Mouse (Mus musculus) left cerebral cortex, adult 9 months (tissue): ENCODE data around the gene Pde1c.

ENCODE experiments used
- DNase-seq, 2 experiments: peaks; one replicate each; pipeline ENCODE4 v3.0.0; 2022; ENCODE audit warnings: low spot score in 2 of 2

The Pde1c gene

GRCm38 (mm10) chr6:56331432-56331831 is 237.5 kb downstream of the Pde1c start:
- no peak for DNase-seq

- DNase-seq = no peak
These were observed 240.8 kb downstream of the Pde1c start for GRCm38 (mm10) chr6:56328103-56328502.

DNA sequence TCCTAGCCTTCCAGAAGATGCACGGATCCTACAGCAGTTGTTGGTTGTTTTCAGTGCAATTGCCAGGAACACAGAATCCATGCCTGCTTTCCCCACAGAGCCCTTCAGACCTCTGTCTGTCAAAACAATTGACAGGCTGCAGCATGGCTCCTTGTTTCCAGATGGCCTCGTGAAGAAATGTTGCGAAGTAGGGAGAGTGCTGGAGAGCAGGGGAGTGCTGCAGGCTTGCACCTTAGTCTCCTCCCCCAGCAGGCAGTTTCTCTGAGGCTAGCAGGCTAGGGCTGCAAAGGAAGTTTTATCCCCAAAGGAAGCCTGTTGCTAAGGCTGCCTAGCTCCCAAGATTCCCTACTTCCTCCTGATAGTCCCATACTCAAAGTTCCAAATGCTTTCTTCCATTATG is 246.1 kb downstream of the Pde1c start:
- no peak for DNase-seq

DNA sequence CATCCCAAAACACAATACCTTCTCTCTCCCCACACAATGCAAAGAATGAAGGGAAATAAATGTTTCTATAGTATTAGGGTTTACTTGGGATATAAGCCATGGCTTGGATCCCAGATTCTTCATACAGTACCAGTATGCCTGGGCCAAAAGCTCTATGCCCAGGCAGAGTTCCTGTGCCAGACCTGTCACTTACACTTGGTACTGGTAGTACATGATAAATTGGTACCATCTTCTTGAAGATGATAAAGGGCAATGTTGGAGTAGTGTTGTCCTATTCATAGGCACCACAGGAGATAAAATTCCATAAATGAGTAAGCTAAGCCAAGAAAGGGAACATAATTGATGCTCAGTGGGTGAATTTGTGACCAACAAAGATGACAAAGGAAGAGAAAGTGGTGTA is 258.6 kb downstream of the Pde1c start:
- DNase-seq = no peak

- DNase-seq = no peak
These were observed 262.8 kb downstream of the Pde1c start for GRCm38 (mm10) chr6:56306066-56306465.

GRCm38 (mm10) chr6:56292176-56292575 is 276.7 kb downstream of the Pde1c start:
- no peak for DNase-seq

DNA sequence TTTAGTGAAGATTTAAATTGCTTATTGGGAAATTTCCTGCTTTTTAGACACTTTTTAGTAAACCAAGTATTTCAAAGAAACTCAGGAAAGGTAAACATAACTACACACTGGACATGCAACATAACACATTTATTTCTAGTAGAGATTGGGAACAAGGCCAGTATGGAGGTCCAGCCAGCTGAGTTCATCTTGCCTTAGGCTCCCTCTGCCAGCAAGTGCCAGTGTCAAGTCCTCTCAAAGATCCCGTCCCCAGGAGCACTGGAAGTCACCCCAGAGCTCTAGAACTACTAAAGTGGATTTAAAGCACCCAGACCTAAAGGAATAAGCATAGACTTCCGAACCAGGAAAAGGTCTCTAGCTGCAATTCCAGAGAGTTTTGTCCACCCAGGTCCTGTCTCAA is 279.6 kb downstream of the Pde1c start:
- no peak for DNase-seq

- no peak for DNase-seq
These were observed 284.1 kb downstream of the Pde1c start for GRCm38 (mm10) chr6:56284821-56285220.

GRCm38 (mm10) chr6:56275461-56275860 is 293.4 kb downstream of the Pde1c start:
- peak in 1 of 2 experiments; percentile 13 for DNase-seq

- DNase-seq = no peak
These were observed 297.2 kb downstream of the Pde1c start for GRCm38 (mm10) chr6:56271741-56272140.

DNA sequence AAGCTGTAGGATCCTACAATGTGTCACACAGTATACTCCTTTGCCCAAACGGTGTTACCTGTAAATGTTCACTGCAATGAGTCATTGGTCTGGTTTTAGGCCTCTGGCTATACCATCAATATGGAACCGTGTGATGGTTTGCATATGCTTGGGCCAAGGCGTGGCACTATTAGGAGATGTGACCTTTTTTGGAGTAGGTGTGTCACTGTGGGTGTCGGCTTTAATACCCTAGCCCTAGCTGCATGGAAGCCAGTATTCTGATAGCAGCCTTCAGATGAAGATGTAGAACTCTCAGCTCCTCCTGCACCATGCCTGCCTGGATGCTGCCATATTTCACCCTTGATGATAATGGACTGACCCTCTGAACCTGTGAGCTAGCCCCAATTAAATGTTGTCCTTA is 304.4 kb downstream of the Pde1c start:
- no peak for DNase-seq

- no peak for DNase-seq
These were observed 308.8 kb downstream of the Pde1c start for GRCm38 (mm10) chr6:56260118-56260517.

DNA sequence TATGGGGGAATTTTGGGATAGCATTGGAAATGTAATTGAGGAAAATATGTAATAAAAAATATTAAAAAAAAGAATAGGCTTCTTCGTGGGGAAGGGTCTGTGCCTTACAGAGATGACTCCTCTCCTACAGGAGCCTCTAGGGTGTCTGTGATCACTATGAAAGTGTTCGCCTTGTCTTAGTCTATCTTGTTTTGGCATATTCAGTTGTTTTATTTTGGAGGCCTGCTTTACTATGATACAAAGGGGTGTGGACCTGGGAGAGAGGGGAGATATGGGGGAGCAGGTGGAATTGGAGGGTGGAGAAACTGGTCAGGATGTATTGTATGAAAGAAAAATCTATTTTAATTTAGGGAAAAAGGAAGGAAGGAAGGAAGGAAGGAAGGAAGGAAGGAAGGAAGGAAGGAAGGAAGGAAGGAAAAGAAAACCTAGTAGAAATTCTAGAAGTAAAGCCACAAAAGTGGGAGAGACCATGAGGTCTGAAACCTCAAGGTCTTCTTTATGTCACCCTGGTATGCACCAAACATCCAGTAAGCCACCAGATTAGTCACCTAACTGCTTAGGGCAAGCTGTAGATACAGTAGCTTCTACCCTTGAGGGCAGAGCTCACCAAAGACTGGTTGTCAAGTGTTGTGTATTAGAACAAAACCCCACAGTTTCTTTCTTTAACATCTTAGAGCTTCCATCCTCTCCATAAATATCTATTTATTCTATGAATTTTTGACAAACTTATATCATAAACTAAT is 311.2 kb downstream of the Pde1c start:
- no peak for DNase-seq

GRCm38 (mm10) chr6:56250091-56250490 is 318.8 kb downstream of the Pde1c start:
- DNase-seq = no peak

- DNase-seq = no peak
These were observed 377.3 kb downstream of the Pde1c start for GRCm38 (mm10) chr6:56191426-56192140.

GRCm38 (mm10) chr6:56176485-56176884 is 392.4 kb downstream of the Pde1c start:
- DNase-seq = no peak

DNA sequence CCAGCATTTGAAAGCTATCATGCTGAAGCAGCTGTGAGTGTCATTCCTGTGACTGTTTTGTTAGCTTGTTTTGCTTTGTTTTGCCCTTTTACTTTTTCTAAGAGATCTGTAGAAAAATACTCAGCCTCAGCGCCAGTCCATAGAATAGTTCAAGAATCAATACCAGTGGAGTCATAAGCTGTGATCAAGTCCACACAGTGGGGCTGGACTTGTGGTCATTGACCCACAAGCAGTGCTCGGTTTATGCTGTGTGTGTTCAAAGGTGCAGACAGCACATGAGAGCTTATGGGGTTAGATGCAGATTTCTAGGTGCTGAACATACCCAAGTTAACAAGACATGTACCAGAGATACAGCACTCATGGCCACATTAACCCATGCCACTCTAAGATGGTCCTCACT is 396.7 kb downstream of the Pde1c start:
- DNase-seq = no peak

DNA sequence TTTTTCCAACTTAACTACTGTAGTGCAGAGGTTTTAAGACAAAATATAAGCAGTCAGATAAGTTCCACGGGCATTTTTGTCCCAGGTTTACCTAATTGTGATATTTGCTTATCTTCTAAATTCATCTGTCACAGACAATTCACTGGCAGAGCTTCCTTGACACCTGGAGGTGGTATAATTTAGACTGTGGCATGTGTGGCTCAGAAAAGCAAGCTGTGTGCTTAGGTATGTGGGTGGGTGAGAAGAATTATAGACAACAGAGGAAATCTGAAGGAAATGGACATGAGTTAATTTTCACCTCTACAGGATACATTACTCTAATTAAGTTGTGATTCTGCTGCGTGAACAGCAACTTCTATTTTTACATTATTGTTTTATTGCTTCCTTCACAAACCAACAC is 400.2 kb downstream of the Pde1c start:
- DNase-seq = peak; percentile 13 to 42

- DNase-seq = no peak
These were observed 410.7 kb downstream of the Pde1c start for GRCm38 (mm10) chr6:56158217-56158616.

DNA sequence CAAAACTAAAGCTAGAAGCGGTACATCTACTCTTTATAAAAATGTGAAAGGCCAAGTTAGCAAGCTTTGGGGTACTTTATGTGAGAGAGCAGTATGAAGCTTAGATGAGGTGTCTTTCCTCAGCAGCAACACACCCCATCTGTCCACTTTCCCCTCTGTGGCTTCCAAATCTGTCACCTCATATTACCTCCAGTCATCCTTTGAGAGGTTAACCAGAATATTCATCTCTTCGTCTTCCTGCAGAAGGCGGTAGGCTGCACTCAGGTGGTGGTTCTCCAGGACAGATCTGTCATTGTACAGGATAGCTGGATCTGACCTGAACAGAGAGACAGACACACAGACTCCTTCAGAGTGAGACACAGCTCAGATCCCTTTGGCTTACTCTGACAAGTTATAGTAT is 412.1 kb downstream of the Pde1c start:
- no peak for DNase-seq

DNA sequence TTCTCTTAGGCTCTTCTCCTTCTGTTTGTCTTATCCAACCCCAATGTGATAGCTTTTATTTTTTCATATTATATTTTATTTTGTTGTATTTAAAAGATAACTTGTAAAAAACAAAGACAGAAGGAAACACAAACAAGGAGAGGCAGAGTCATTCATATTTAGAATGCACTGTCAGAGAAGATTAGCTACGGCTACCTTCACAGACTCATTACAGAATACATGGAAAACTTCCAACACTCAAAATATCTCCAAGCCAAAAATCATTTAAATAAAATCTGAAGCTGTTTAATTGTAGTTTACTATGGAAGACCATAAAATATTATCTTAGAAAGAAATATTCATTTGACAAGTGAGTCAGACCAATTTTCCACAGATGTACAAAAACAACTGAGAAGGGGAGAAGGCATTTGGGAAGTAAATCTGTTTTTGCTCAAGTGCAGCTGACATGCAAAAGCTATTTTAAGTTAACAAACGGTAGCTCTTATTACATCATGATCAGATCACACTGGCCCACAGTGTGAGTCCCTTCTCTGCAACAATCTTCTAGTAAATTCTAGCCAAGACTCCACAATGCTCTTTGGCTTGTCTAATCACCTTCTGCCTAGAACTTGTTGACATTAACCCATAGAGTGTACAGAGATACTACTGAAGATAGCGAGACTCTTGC is 438.3 kb downstream of the Pde1c start:
- no peak for DNase-seq

GRCm38 (mm10) chr6:56099520-56100101 is 469.3 kb downstream of the Pde1c start:
- DNase-seq = no peak
